Mouse (Mus musculus): Measurements from ENCODE around the gene Vmn1r152. TPM values are rescaled to one million over a fixed set of nuclear protein-coding genes. Genes with fewer than 3 reads are reported as not detected.
"Not testable (repeated sequence)": the region's sequence is repeated elsewhere in the genome, so short reads cannot be mapped to it uniquely, and the experiment has no call there.

Gene Vmn1r152
- total RNA-seq (2021) = not detected
- long read RNA-seq, experiment 1 = 0 reads
- long read RNA-seq, experiment 2 = 0 reads

GRCm38 (mm10) chr7:22522667-22523066 lies at the start of gene Vmn1r152:
TSS of gene Vmn1r152 (plus strand) at chr7:22522967.
- not testable (repeated sequence) for DNase-seq (ENCODE audit: low spot score in 2 of 2)

GRCm38 (mm10) chr7:22499578-22499977 lies 23.2 kb upstream of the Vmn1r152 start, which contains the start of gene Vmn1r151:
TSS of gene Vmn1r151 (minus strand) at chr7:22499678.
- not testable (repeated sequence) for DNase-seq (ENCODE audit: low spot score in 2 of 2)

- DNase-seq (ENCODE audit: low spot score in 2 of 2) = not testable (repeated sequence)
Measured at GRCm38 (mm10) chr7:22534787-22535186, 12.0 kb downstream of the Vmn1r152 start, which contains the start of gene Gm8677. TSS of gene Gm8677 (minus strand) at chr7:22534887.

GRCm38 (mm10) chr7:22565243-22565642 lies 42.5 kb downstream of the Vmn1r152 start, which contains the start of gene Gm4201:
TSS of gene Gm4201 (minus strand) at chr7:22565343.
- not testable (repeated sequence) for DNase-seq (ENCODE audit: low spot score in 2 of 2)

Other genes with a start within 250 kb of the Vmn1r152 start
- not detected for gene Gm4187, start 193.2 kb upstream of the Vmn1r152 start, total RNA-seq (2021)
- not detected for gene Gm8660, start 151.9 kb upstream of the Vmn1r152 start, total RNA-seq (2021)
- not detected for gene Vmn1r148, start 109.4 kb upstream of the Vmn1r152 start, total RNA-seq (2021)
- gene Vmn1r149, start 84.7 kb upstream of the Vmn1r152 start, total RNA-seq (2021) = not detected
- not detected for gene Gm10665, start 58.9 kb upstream of the Vmn1r152 start, total RNA-seq (2021)
- not detected for gene Vmn1r151, start 23.3 kb upstream of the Vmn1r152 start, total RNA-seq (2021)
- not detected for gene Gm8677, start 11.9 kb downstream of the Vmn1r152 start, total RNA-seq (2021)
- not detected for gene Gm4201, start 42.4 kb downstream of the Vmn1r152 start, total RNA-seq (2021)
- not detected for gene Gm4565, start 65.2 kb downstream of the Vmn1r152 start, total RNA-seq (2021)
- gene Vmn1r155, start 135.1 kb downstream of the Vmn1r152 start, total RNA-seq (2021) = not detected
- gene Gm8693, start 169.3 kb downstream of the Vmn1r152 start, total RNA-seq (2021) = not detected
- not detected for gene Gm4567, start 196.7 kb downstream of the Vmn1r152 start, total RNA-seq (2021)
- not detected for gene Vmn1r157, start 238.7 kb downstream of the Vmn1r152 start, total RNA-seq (2021)